Mouse (Mus musculus) left cerebral cortex, postnatal 4 days (tissue): ENCODE measurements at regions not wholly inside any gene's neighbourhood (a gene's known extent, or its start where the extent isn't known, plus 50 kb on each side); places are given as distances from the start of the nearest gene placed in this dataset.

Source experiments
- DNase-seq: peaks from one replicate; pipeline ENCODE4 v3.0.0-alpha.2; 2022
- intact Hi-C: fragments of 180-260 bp; cut with DNase I; formaldehyde crosslinking; loops from one replicate; pipeline ENCODE4 v1.15.1; 2025

DNA sequence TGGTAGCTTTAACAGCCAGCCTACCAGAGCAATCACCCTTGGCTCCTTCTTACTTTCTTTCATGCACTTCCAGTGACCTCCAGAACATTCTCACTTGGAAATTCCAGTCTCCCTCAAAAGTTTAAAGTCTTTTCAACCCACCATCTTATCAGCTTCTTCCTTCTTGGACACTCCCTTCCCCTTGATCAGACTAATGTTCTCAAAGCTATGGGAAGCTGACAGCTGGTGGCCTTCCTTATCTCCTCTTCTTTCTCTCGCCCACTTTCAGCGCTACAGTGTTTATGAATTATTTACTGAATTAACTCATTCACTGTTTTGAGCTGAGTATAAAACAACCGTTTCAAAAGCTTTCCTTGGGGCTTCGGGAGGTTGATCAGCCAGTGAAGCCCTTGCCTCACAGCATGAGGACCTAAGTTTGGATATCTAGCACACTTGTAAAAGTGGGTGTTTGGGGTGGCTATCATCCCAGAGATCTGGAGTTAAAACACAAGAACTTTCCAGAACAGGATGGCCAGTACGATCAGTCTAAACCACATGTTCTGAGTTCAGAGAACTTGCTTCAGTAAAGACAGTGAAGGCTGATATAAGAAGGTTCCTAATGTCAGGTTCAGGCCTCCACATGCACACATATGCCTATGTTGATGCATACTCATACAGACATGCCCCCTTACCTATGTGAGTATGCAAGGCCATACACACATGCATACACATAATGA lies 59.7 kb upstream of the Ikzf2 start:
- intact Hi-C loops = no loop called here
- DNase-seq = no peak

DNA sequence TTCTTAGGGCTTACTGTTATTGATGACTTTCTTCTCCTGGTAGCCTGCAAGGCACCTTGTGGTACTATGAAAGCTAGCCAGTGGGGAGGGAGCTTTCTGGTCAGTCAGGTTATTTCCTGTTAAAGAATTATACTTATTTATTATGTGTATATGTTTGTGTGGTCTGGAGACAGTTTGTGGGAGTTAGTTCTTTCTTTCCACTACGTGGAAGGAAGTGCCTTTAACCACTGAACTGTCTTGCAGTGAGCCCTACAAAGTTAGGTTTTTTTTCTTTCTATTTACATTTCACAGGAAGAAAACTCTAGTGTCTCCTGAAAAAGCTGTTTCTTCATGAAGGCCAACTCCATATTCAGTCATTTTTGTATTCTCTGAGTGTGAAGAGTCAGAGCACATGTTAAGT lies 65.7 kb upstream of the Ikzf2 start:
- intact Hi-C loops = no loop called here
- no peak for DNase-seq

DNA sequence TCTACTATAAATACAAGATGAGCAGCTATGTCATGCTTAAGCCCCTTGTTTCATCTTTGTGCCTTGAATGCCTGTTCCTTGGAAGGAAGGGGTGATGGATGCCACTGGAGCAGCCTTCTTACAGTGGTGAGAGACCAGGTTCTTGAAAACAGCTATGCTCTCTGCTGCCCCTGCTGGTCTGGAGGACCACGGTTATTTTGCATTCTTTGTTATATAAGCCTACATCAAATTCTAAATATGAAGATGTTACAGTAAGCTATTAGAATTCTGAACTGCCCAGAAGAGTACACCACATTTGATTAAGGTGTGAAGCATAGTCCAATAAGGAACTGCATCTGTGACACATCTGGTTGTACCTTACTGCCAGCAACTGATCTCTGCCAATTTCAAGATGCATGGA lies 69.1 kb upstream of the Spag16 start:
- DNase-seq = no peak
- intact Hi-C loops = no loop called here

DNA sequence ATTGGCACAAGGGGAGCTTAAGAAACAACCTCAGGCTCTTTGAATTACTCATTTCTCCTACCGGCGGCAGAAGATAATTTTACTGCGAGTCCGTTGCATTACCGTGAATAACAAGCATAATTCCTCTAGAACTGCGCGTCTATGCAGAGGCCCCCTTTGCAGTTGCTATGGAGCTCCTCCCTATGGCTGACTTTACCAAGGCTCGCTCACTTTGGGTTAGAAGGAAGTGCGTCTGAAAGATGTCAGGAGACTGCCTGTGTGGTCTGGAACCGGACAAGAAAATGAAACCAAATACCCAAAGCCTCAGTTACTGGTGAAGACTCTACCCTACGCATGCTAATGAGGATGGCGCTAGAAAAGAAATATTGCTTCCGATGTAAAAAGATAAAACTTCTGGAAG lies 67.2 kb upstream of the Spag16 start:
- intact Hi-C loops = no loop called here
- peak; percentile 12 for DNase-seq

DNA sequence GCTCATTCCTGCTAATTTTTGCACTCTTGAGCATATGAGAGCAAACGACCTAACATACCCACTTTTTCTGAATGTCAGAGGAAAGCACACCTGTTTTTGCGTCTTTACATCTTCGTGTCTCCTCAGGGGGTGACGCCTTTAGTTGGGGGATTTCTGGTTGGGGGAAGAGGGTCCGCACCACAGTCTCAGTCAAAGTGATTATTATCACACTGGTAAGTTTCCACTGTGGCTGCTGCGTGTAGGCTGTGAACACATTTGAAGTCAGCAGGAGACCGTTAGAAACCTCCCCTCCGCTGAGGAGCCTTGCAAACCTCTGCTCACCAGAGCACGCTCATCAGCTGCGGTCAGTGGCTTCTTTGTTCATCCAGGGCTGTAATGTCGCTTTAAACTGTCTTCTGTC lies 58.1 kb upstream of the Spag16 start:
- intact Hi-C loops = loop anchor here (10.0 kb wide), 1 partner anchor 444 kb away; no protein-coding TSS in a partner anchor

DNA sequence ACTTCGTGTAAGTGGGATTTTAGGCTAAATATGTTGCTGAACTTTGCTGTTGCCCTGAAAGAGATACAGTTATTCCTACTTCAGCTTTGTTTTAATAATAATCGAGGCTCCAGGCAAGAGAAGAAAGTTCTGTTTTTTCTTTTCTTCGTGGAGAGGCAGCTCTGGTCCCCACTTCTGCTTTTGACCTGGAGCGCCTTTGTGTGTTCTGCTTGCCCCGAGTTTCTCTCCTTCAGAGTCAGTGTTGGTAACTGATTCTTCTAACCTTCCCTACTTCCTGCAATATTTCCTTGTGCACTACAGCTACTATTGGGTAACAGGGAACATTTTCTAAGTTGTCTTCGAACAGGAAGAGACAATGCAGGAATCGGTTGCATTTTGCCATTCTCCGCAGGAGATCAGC lies 56.6 kb upstream of the Spag16 start:
- no peak for DNase-seq
- intact Hi-C loops = no loop called here

More for the DNA sequence above, 58.1 kb upstream of the Spag16 start:
- peak; percentile 8 for DNase-seq

DNA sequence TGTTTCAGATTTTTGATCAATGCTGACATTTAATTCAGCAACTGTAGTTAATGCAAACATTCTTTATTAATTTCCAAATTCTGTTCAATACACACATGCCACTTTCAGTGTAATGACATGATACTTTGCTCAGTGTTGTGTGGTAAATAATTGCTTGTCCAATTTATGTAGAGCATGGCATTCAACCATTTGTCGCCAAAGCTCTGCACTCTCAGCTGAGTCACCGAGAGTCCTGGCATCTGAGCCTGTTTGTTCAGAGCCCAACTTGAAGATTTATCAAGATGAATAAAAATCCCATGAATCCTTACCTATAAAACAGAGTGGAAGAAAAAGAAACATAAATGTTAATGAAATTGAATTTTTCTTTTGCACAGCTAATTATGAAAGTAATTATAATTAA lies 55.3 kb upstream of the Spag16 start:
- DNase-seq = no peak
- intact Hi-C loops = no loop called here

DNA sequence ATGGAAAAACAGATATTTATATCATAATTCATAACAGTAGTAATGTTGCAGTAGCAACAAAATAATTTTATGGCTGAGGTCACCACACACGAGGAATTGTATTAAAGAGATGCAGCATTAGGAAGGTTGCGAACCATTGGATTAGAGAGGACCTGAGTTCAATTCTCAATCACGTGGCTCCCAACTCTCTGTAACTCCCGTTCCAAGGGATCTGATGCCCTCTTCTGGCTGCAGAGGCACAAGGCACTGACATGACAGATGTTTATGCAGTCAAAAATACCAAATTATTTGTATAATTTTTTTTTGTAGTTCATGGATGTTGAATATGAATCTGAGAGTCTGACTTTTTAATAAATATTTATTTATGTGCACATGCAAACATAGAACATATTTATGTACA lies 51.2 kb upstream of the Spag16 start:
- intact Hi-C loops = loop anchor here (5.0 kb wide), 1 partner anchor 533 kb away; no protein-coding TSS in a partner anchor
- DNase-seq = no peak
